Mouse (Mus musculus) left cerebral cortex, postnatal 10 days (tissue): ENCODE data around the gene Pcdh15. TPM values are rescaled to one million over a fixed set of nuclear protein-coding genes. Genes with fewer than 3 reads are reported as not detected.

Source experiments
- DNase-seq, 2 experiments: peaks; one replicate each; pipeline ENCODE4 v3.0.0; 2021 to 2022; ENCODE audit warnings: low spot score in 2 of 2, mixed read lengths in 1 of 2; ENCODE audit errors: extremely low spot score in 1 of 2
- intact Hi-C: fragments of 180-260 bp; cut with DNase I; formaldehyde crosslinking; loops from one replicate; pipeline ENCODE4 v1.15.1; 2025
- total RNA-seq, 2 experiments: library from RNA; stranded (reverse); gene quantifications; 2 replicates each; pipeline ENCODE4 v1.2.3; 2021

Pcdh15 gene
- total RNA-seq, 2 experiments from 2014 or later = 36.5 TPM

DNA sequence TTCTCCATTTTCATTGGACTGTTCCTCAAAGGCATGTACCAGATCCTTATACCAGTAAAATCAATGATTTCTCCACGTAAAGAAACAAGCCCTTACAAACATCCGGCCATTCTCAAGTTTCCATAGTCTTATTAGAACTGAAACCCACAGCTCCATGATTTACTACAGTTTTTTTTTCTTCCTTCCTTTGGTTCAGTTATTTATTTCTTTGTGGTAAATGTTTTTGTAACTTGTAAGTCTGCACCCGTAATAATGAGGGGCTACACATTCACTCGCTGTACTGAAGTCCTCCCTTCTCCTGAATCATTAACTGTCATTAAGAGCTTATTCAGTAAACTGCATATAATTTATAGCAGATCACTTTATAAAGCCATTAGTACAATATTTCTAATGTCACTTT, 1526.6 kb downstream of the Pcdh15 start:
- DNase-seq = no peak
- intact Hi-C loops = loop anchor here (10.0 kb wide), 1 partner anchor 1521 kb away; no protein-coding TSS in a partner anchor

DNA sequence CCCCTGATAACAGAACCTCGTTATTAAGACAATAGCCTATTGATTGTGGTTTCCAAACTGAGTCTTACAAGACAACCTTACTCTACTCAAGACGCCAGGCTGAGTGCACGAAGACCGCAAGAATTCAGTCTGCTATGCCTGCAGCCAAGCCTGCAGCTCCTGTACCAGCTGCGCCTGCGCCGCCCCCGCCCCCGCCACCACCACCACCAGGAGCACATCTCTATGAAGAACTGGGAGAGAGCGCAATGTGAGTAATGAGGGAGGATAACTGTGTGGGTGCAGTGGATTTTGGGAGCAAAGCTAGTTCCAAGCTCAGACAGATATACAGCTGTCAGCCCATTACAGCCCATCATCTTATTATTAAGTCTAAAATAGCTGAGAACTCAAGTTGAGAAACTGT, 1527.5 kb downstream of the Pcdh15 start:
- intact Hi-C loops = loop anchor here (10.0 kb wide), 1 partner anchor 1522 kb away; no protein-coding TSS in a partner anchor
- DNase-seq = no peak

DNA sequence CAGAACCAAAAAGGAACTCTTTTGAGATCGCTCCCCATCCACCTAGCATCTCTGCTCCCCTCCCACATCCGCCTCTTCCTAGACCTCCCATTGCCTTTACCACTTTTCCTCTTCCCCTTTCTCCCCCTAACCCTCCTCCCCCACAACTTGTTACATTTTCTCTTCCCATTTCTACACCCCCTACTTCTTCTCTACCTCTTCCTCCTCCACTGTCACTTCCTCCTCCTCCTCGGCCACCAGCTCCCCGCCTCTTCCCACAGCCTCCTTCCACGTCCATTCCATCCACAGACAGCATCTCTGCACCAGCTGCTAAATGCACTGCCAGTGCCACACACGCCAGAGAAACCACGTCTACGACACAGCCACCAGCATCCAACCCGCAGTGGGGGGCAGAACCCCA, 1532.2 kb downstream of the Pcdh15 start:
- intact Hi-C loops = no loop called here

DNA sequence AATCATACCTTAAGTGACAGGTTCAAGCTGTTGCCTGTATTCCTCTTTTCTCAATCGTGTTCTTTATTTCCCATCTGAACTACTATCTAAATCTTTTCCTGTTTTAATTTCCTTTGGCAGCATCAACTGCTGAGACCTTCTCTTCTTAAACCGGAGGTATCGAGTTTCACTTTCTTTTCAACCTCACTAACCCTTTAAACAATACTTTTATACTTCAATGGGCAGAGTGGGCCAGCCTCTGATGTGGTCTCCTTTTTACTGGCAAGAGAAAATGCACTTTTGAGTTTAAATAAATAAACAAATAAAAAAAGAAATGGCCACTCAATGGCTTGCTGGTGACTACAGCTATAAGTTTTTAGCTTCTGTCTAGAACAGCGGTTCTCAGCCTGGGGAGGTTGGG, 1537.9 kb downstream of the Pcdh15 start:
- no peak for DNase-seq
- intact Hi-C loops = no loop called here

More for the DNA sequence above, 1532.2 kb downstream of the Pcdh15 start:
- DNase-seq = no peak

DNA sequence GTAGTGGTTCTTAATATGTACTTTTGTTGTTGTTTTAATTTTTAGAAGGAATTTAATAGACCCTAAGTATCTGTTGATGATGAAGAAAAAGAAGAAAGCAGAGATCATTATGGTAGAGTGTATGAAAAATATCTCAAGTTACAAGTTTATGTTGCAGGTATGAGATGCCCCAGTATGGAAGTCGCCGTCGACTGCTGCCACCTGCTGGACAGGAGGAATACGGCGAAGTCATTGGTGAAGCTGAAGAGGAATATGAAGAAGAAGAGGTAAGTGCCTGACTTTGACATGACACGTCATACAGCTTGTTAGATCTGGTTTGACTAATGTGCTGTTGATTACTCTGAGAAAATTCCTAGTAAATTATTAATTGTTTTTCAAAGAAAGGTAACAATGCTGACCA, 1543.0 kb downstream of the Pcdh15 start:
- no peak for DNase-seq
- intact Hi-C loops = no loop called here

DNA sequence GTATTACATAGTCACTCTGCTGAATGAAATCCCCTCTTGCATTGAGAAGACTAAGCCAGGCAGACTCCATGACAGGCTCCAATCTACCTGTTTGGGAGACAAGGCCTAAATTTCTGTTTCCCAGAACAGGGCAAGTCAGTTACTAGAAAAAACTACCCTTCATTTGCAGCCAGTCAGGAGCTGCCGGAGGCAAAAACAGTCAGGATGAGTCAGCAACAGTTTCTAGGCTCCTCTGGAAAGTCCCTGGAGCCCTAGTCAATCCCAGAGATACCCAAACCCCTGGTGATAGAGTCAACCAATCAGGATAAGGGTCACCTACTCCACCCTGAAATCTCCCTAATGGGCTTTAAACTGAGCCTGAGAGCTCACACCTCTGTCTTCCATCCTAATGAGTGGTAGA, 1564.0 kb downstream of the Pcdh15 start:
- intact Hi-C loops = no loop called here
- DNase-seq = no peak

DNA sequence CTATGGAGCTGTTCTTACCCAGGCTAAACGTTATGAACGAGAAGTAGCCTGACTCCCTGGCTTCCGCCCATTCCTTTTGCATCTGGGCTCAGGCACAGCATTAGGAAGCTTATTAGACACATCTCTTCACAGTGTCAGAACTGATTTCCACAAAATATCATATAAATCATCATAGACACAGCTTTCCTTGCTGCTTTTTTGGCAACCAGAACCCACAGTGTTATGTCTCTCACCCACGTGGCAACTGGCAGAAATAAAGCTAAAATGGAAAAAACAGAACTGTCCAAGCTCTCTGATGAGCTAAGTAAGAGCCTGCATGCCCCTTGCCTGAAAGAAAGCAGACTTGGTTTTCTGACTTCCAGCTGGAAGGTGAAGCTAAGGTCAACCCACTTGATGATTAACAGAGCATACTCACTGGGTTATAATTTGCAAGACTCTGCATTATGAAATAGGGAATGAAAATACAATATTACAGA, 1580.9 kb downstream of the Pcdh15 start:
- no peak for DNase-seq
- intact Hi-C loops = no loop called here

DNA sequence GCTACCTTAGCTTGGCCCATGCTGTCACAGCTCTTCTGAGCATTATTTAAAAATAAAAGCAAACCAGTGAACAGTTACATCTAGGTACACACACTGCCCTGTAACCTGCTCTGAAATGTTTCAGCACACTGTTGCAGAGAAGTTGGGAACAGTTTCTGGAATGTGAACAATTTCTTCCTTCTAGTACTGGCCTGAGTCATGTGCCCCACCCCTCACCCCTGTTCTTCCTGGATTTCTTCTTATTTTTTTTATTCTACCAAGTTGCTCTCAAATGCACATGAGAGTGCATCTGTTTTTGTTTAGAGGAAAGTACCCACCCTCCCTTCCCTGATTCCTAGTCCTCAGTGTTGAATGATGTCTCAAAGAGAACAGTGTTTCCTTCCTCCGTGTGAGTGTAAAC, 1581.4 kb downstream of the Pcdh15 start:
- intact Hi-C loops = no loop called here
- no peak for DNase-seq
